Mouse (Mus musculus) embryo, embryonic 10.5 days (tissue): ENCODE measurements at regions not wholly inside any gene's neighbourhood (a gene's known extent, or its start where the extent isn't known, plus 50 kb on each side); places are given as distances from the start of the nearest gene placed in this dataset.
A peak's percentile ranks its signal among the peaks of the same experiment; 100 is the strongest.

Source experiments
- DNase-seq: peaks from one replicate; pipeline ENCODE4 v3.0.0-alpha.2; 2015; ENCODE audit warnings: low spot score

DNA sequence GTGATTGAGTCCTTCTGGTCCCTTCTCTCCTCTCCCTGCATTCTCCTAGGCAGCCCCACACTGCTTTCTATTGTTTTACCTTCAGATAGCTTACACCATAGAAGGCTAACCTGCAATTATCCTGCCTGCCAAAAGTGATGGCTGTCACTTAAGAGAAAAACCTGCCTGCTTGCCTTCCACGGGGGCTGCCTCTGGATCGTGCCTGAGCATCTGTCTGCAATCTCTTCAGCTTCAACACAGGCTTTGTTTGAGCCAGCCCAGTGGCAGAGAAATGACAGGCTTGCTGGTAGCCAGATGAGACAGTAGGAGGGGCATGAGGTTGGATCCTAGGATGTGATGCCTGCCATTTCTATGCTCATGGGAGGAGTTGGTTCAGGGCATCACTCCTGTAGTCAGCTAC is 345.2 kb upstream of the Tshz3 start:
- DNase-seq: no peak

DNA sequence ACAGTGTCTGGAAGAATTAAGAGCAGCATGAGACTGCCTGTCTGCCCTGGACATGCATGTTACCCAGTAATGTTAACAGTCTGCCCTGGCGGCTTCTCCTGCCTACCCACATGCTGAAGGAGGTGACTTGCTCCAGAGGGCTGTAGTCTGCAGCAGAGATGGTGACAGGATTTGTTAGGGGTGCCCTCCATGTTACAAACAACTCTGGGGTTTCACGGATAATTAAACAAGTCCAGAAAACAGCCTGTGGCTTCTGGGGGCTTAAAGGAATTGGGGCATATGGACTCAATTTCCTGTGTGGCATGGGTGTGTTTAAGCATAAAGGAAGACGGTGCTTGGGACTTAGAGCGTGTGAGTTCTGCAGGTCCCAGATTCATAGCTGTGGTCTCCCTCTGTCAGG is 347.3 kb upstream of the Tshz3 start:
- DNase-seq: peak; percentile 27

DNA sequence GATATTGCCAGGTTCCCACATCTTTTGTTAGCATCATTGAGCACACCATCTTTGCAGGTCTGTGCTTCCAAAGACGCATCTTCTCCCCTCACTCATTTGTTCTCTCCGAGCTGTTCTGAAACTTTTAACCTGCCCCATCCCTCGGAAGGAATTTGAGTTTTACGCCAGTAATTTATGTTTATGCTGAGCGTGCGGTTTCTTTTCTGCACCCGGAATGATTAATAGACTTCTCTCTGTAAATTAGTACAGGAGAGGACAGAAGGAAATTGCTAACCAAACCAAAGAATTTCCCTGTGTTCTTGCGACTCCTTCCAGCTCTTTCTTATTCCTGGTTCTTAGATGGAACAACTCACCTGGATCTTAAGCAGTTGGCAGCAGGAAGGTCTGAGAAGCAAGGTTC is 349.7 kb upstream of the Tshz3 start:
- DNase-seq: no peak

DNA sequence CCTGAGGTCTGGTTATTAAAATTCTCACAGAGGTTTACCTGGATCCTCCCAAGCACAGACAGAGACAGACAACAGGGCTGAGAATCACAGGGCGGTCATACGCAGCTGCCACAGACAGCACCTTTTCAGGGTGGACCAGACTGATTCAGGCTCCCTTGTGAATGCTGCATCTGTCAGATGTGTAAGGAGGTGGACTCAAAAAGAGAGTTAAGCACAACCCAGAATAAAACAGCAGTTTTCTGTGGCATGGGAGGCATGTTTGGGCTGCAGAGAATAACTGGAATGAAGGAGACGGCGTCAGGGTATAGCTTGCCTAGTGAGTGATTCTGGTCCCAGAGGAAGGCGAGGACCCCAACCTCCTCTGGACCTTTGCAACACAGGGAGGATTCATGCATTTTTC is 363.1 kb upstream of the Tshz3 start:
- DNase-seq: no peak

DNA sequence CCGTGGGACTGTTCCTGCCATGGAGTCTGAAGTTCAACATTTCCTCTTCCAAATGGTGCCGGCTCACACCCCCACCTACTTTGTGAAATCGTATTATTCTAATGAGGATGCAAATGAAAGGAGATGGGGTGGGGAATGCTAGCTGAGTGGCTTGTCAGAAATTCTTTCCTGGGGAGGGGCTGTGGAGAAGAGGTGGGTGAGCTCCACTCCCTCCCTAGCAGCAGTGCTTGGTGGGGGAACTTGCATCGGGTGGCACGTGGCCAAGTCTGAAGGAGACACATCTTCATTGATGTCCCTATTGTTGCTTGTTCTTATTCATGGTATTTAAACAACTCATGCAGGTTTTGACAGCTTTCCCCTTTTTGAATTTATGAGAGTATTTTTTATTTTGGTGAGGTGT is 363.8 kb upstream of the Tshz3 start:
- DNase-seq: no peak

DNA sequence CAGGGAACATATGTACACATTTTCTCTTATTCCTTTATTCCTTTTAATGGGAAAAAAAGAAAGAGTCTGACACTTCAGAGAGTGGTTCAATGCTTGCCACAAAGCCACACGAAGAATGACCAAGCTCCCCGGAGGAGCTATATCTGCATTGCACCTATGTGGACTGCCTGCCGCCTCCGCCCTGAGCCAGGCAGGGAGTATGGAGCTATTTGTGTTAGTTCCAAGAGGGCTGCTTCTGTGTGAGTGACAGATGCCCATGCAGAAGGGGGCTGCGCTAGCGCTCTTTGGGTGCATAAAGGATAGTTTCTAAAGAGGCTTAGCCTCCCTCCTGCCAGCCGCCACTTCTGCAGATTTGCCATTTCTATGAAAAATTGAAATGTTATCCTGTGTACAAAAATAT is 365.3 kb upstream of the Tshz3 start:
- DNase-seq: no peak

DNA sequence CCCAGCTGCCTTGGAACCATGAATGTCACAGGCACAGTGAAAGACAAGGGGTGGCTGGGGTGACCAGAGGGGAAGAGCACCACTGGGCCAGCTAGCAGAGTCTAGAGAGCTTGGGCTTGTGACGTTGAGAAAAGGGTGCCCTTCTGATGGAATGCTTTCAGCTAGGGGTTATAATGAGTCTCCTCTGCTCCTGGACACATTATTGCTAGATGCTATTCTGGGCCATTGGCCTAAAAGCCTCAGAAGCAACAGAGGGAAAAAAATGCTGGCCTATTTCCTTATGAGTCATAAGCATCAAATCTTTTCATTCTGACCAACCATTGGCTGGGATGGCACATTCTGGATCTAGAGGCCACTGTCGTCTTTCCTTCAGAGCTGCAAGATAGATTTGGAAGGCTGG is 369.8 kb upstream of the Tshz3 start:
- DNase-seq: no peak

DNA sequence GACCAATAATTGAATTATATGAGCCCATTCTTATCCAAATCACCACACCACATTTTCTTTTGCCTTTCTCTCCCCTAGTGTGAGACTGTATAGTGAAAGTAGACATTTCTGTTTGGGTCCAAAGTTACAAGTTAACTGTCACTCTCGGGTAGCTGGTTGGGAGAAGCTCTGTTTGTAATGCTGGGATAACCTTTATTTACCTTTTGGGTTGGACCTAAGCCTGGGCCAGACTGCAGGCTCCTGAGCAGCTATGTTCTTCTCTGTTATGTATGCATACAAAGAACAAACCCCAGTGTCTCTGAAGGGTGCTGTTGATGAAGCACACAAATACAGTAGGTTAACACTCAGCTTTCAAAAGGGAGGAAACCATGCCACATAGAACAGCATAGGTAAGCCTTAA is 373.9 kb upstream of the Tshz3 start:
- no peak for DNase-seq

DNA sequence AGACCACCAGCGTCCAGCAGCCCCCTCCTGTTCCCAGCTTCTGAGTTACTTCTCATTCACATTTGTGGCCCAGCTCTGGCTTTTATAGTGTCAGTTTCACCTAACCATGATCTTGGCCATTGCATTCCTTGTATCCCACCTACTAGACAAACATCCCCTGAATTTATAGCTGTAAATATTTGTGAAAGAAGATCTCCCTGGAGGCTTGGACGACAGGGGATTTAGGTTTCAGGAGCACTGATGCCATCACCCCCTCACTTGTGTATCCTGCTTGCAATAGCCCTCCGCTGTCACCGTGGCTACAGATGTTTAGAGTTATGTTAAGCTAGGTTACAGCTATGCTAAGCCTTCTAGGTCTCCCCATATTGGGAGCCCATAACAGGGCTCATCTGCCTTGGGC is 375.7 kb upstream of the Tshz3 start:
- no peak for DNase-seq

DNA sequence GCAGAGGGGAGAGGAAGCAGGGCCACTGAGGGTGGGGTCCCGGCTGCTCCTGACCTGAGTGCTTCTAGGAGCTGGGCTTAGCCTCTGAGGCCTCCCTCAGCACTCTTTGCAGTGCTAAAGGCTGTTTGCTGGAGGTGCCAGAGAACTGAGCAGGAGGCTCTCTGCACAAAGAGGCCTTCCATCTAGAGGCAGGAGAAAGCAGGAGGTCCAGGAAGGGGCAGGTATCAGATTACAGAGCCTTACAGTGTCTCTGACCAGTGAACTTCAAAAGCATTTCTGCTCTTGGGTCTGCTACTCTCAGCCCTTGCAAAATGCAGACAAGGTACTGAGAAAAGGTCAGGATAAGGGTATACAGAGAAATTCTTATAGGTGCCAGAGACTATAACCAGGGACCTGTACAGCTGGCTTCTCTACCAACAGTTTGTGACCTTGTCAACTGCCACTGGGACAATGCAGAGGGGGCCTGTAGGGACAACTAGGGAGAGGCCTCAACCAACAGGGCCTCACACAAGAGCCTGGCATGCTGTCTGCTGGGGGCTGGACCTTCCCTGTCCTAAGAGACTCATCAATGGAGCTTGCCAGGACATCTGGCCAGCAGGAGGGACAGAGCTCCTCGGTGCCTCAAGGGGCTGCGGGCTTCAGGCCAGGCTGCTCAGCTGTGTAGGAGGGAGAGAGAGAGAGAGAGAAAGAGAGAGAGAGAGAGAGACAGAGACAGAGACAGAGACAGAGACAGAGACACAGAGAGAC is 380.3 kb upstream of the Tshz3 start:
- peak; percentile 53 for DNase-seq

DNA sequence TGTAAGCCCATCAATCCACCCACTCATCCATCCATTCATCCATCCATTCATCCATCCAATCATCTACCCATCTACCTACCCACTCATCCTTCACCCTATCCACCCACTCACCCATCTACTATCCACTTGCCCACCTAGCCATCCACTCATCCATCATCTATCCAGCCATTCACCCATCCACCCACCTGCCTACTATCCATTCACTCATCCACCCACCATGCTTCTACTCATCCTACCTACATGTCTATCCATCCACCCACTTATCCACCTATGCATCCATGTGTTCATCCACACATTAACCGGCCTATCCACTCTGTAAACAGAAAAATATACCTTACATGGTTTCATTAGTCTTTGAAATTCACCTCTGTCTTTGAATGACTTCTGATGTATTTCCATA is 384.2 kb upstream of the Tshz3 start:
- DNase-seq: no peak

DNA sequence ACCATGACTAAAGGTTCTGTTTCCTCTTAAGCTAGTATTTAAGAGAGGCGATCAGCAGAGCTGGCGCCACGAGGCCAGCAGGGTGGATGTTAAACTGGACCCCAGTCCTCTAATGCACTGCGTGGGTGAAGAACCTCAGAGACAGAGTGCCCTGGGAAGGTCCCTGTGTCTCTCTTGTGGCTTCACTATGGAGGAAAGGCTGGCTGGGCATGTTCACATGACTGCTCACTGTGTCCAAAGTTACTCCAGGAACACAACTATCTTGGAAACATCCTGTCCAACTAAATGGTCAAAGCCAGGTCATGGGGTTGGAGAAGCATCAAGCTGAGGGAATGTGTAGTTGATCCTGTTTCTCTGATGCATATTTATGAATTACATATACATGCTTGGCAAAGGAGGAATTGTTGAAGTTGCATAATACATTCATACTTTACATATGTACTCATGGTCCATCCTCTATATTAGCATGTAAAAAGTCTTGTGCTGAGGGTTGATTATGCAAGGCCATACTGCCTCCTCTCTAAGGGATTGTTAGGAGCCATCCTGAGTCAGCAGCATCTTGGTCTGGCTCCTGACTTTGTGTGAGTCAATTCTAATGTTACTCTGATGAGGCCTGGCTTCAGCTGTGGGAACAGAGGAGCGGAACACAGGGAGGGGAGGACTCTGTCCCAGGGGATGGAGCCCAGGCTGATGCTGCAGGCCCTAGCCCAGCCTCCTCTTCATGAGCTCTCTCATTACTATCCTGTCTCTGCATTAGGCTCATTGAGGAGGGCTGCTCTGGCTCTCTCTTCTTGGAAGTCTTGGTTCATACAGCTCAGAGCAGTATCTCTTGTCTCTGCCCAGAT is 387.9 kb upstream of the Tshz3 start:
- no peak for DNase-seq

DNA sequence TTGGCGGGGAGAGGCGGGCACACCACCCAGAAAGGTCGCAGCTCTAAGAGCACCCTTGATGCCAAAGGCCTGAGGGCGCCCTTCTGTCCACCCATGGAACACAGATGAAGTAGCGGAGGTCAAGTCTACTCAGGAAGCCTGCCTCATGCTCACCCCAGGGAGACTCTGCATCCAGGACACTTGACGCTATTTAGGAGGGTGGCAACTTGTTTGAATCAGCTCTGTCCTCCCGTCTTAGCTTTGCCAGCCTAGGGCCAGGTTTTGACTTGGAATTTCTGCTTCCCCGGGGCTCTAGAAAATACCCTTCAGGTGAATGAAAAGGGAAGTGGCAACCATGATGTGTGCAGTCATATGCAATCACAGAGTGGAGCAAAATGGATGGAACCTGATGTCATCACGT is 389.2 kb upstream of the Tshz3 start:
- DNase-seq: no peak

DNA sequence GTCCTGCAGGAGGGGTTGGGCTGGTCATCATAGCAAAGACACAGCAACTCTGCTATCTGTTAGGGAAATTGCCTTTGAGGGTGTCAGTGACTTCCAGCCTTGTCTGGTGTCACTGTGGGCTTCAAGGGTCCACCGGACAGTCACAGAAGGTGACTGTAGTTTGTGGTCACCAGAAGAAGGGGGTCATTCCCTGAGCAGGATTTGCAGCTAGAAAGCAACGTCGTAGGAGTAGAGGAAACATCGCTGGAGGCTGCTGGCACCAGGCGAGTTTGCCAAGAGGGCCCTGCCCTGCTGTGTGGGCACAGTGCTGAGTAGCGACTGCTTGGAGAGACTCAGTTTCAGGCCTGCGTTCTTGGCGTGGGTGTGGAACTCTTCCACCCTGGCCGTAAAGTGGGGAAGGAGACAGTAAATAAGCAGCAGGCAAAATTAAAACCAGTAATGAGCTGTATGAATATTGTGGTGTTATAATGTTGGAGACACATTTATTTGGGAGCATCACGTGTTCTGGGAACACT is 389.8 kb upstream of the Tshz3 start:
- DNase-seq: no peak

DNA sequence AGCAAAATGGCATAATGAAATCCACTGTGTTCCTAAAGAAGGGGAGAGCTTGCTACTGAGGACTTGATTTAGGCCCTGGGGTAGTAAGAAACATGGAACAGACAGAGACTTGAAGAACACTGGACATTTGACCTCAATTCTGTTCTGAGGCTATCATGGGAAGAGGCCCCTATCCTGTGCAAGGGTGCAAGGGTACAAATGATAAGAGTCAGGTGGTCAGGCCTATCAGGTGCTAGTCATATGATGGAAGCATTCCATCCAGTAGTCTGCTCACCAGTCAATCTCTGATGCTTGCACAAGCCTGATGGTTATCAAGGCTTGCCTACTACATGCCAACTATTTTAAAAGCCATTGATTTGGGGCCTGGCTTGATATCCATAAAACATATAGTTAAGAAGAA is 420.6 kb upstream of the Tshz3 start:
- no peak for DNase-seq

DNA sequence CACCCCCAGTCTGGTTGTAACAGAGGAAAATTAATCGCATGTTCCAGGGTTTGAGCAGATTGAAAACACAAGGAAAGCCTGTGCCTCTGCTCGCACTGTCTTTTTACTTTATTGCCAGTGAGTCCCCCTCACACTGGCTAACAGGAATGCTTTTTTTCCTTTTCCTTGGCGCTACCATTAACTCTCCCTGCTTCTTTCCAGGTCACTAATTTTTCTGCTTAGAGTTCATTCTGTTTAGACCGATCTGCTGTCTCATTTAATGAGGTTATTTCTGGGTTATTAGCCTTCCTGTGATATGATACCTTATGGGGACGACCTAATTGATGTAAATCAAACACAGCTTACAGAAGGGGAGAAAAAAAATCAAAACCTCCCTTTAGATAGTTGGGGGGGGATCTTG is 429.0 kb upstream of the Tshz3 start:
- DNase-seq: peak; percentile 15

DNA sequence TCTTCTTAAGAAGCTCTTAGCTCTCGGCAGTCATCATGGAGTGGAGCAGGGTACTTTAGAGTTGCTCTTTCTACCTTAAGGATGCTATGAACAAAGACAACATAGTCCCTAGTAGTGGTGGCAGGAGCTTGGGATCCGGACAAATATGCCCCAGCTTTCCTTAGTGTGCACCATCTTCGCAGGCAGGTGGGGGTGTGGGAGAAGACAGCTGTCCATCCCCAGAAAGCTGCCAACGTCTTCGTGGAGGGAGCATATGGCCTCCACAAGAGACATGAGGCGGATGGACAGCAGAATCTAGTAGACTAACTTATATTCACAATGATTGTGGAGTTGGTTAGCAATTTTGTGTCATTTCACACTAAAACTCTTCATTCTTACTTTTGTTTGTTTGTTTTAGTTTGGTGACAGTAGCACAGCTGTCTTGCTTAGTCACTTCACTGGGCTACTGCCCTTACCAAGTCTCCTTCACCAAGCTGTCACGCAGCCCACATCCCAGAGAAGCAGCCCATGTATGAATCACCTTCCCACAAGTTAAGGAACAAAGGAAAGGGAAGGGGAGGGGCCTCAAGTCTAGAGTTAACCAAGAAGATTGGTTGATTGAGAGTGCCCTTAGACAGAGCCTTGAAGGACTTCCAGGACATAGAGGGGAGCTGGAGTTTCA is 432.6 kb upstream of the Tshz3 start:
- no peak for DNase-seq

DNA sequence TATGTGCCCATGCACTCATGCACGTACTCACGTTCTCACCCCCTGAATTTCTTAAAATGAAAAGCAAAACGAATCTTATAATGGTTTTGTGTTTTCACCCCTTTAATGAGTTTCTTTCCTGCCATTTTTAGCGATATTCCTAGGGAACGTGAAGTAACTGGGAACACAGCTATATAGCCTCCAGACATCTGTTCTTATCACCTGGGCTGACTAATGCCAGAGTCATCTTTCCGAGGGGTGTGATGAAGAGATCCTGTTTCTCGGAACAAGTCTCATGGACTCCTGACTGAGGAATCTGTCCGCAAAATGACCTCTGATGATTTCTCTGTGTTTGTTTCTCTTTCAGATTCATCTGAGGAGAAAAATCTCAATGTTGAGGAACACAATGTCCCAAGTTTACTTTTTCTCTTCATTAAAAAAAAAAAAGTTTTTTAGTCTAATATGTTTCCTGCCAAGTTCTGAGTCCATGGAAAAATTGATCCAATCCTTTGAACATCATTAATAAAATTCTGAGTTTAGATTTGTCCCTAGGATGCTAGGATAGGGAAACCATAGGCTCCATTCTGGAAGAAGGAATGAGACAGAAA is 435.7 kb upstream of the Tshz3 start:
- no peak for DNase-seq

DNA sequence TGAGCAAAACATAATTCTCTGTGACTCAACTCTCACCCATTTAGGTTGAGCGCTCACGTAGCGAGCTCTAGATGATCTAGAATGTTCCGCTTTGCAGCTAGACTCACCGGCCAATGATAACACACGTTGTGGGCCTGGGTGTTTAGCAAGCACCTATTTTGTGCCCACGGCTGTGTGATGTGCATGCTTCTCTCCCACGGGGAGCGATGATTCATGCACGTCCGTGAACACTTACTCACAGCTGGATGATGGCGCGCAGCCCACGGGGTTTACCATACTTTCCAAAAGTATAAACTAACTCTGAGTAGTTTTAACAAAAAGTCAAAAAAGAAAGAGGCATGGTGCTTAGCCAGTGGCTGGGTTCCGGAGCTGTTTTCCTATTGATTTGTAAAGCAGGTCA is 440.8 kb upstream of the Tshz3 start:
- DNase-seq: no peak

DNA sequence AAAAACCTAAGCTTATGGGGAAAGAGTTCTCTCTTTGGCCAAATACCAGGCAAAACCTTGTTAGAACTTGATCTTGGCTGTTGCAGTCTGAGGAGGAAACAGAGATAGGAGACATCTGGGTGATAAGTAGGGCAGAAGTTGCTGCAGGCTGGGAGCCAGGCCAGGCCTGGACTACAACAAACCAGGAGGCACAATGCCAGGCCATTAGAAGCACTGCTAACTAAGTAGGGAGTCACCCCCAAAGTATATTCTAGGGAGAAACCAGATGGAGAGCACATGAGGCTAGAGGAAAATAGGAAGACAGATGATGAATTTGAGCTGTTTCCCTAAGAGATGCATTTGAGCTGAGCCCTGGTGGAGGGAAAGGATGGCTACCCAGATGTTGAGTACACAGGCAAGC is 444.6 kb upstream of the Zfp507 start:
- no peak for DNase-seq

DNA sequence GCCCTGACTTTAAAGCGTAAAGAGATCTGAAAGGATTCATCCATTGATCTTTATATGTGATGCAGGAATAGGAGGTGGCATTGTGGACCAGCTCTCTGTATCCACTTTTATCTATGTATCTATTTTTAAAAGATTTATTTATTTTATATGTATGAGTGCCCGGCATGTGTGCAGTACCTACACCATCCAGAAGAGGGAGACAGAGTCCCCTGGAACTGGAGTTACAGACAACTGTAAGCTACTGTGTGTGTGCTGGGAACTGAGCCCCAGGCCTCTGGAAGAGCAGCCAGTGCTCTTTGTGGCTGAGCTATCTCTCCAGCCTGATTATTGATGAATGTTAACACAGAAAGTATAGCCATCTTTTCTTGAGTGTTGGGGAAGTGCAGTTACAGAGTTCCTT is 433.9 kb upstream of the Zfp507 start:
- no peak for DNase-seq

DNA sequence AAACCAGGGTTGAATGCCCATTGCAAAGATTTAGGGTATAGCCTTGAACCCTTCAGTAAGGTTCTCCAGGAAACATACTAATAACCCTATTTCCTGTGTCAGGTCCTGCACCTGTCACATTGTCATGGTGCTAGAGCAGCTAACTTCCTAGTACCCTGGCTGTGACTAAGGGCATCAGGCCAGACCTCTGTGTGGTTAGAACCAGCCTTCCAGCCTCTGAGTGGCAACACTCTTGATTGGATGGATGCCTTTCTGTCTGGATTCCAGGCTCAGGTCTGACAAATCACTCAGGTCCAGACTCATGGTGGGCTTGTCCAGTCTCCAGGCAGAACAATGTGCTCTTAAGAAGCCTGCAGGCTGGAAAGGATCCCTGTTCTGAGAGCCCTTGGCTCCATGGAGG is 426.2 kb upstream of the Zfp507 start:
- DNase-seq: no peak

DNA sequence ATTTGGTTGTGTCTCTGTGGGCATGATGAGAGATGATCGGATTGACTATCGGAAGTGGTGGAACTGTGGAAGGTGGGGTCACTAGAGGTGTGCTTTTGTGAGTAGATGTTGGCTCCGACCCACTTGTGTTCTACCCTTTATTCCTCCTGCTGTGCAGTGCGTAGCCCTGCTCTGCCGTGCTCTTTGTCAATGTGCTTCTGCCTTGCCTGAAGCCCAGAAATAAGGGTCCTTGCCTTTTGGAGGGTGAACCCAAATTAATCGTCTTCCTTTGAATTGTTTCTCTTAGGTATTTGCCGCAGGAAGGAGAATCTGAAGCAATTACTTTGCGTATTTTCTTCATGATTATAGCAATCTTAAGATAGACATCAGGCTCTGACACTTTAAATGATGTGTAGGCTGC is 421.6 kb upstream of the Zfp507 start:
- no peak for DNase-seq
